Mouse (Mus musculus) cerebellum, adult 18-20 months (tissue): ENCODE data around the gene Spire2.

ENCODE experiments used
- DNase-seq, 2 experiments: peaks; one replicate each; pipeline ENCODE4 v3.0.0; 2021

Spire2 gene

GRCm38 (mm10) chr8:123334467-123334866, 2.0 kb downstream of the Spire2 start:
- no peak for DNase-seq

GRCm38 (mm10) chr8:123337475-123337874, 5.0 kb downstream of the Spire2 start:
- no peak for DNase-seq

GRCm38 (mm10) chr8:123340071-123340470, 7.6 kb downstream of the Spire2 start:
- no peak for DNase-seq

GRCm38 (mm10) chr8:123341040-123342015, 8.8 kb downstream of the Spire2 start:
- DNase-seq = no peak

GRCm38 (mm10) chr8:123342253-123342652, 9.7 kb downstream of the Spire2 start:
- no peak for DNase-seq

- no peak for DNase-seq
Measured at GRCm38 (mm10) chr8:123342911-123343310, 10.4 kb downstream of the Spire2 start.

GRCm38 (mm10) chr8:123343422-123343821, 10.9 kb downstream of the Spire2 start:
- no peak for DNase-seq

- no peak for DNase-seq
Measured at GRCm38 (mm10) chr8:123345135-123345534, 12.6 kb downstream of the Spire2 start.

GRCm38 (mm10) chr8:123345856-123346255, 13.3 kb downstream of the Spire2 start:
- no peak for DNase-seq

- no peak for DNase-seq
Measured at GRCm38 (mm10) chr8:123347293-123347692, 14.8 kb downstream of the Spire2 start.

- no peak for DNase-seq
Measured at GRCm38 (mm10) chr8:123348237-123348843, 15.8 kb downstream of the Spire2 start.

GRCm38 (mm10) chr8:123349073-123349472, 16.6 kb downstream of the Spire2 start:
- DNase-seq = no peak

GRCm38 (mm10) chr8:123352118-123352517, 19.6 kb downstream of the Spire2 start:
- no peak for DNase-seq

- peak in 1 of 2 experiments; percentile 29 for DNase-seq
Measured at GRCm38 (mm10) chr8:123352786-123353185, 20.3 kb downstream of the Spire2 start.

- DNase-seq = no peak
Measured at GRCm38 (mm10) chr8:123353216-123353615, 20.7 kb downstream of the Spire2 start.

GRCm38 (mm10) chr8:123361082-123361739, 28.7 kb downstream of the Spire2 start:
- peak; percentile 79 to 88 for DNase-seq

- peak; percentile 96 for DNase-seq
Measured at GRCm38 (mm10) chr8:123373403-123374238, 41.1 kb downstream of the Spire2 start, which contains the start of gene Tcf25. Gene Tcf25 (plus strand): TSS chr8:123373753.

GRCm38 (mm10) chr8:123374239-123374578, 41.7 kb downstream of the Spire2 start:
- DNase-seq = peak; percentile 94 to 95

- DNase-seq = peak; percentile 18 to 27
Measured at GRCm38 (mm10) chr8:123375701-123376100, 43.2 kb downstream of the Spire2 start.

- no peak for DNase-seq
Measured at GRCm38 (mm10) chr8:123376106-123376505, 43.6 kb downstream of the Spire2 start.

- no peak for DNase-seq
Measured at GRCm38 (mm10) chr8:123381711-123382110, 49.2 kb downstream of the Spire2 start.

GRCm38 (mm10) chr8:123382516-123382915, 50.0 kb downstream of the Spire2 start:
- peak in 1 of 2 experiments; percentile 35 for DNase-seq
